Mouse (Mus musculus): ENCODE measurements around the gene Fuca1. TPM values are rescaled to one million over a fixed set of nuclear protein-coding genes. Genes with fewer than 3 reads are reported as not detected.

Fuca1 gene
- polyA plus RNA-seq, 1 experiment from 2014 or later, result 108 TPM

DNA sequence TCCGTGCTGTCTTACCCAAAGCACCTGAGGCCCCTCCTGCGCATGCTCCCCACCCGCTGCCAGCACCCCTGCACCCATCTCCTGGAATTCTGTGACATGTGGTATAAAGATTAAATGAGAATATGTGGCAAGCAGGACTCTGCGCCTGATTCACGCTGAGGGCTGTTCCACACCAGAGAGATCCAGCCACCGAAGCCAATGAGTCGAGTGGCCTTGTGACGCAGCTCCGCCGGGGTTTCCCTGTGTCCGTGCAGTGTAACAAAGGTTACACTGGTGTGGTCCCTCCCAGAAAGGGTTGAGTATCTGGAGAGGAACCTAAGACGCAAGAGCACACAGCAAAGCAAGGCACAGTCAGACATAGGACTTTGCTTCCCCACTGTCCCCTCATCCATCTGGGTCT lies 34.9 kb upstream of the Fuca1 start:
- ATAC-seq (replicated peaks; ENCODE audit: low FRiP score, low TSS enrichment, low read depth) (no peak), DNase-seq (ENCODE audit: low spot score) (peak; percentile 38)
- Histone ChIP-seq H3K27ac (ENCODE audit: low read depth) (no peak overlapping the region), H3K9ac (ENCODE audit: low read length) (no peak overlapping the region), H3K4me2 (ENCODE audit: low read length) (no peak overlapping the region), H3K4me1 (replicated peaks; ENCODE audit: control insufficient read depth, insufficient read depth, low read length) (0 out of 2 replicates have a peak, but pooled peaks cover 6% of the 10 kb centered on the region), H3K27me3 (replicated peaks; ENCODE audit: control insufficient read depth, insufficient read depth, low read length) (no peaks in the 10 kb centered on the region), H3K9me3 (ENCODE audit: control insufficient read depth, low read length) (no peaks in the 10 kb centered on the region), H3K36me3 (ENCODE audit: control insufficient read depth, insufficient read depth, low read length) (no peaks in the 10 kb centered on the region), H3K4me3 (ENCODE audit: low read depth, low read length) (no peak overlapping the region)
- WGBS, result 86% methylated on average over 12 of the region's 12 CpGs

DNA sequence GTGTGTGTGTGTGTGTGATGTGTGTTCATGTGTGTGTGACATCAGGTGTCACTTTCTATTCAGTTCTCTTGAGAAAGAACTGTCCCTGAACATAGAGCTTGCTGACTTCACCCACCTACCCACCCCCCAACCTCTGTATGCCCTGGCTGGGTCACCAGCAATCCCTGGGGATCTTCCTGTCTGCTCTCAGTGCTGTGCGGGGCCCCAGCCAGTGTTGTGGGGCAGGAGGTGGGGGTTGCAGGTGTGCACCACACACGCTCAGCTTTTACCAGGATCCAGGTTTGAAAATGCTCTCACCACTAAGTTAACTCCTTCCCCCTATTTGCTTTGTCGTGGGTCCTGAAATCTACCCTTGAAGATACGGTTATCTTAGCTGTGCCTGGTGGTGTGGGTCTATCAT lies 34.4 kb upstream of the Fuca1 start:
- Histone ChIP-seq H3K36me3 (ENCODE audit: control insufficient read depth, insufficient read depth, low read length) (no peaks in the 10 kb centered on the region), H3K4me3 (ENCODE audit: low read depth, low read length) (no peak overlapping the region), H3K27me3 (replicated peaks; ENCODE audit: control insufficient read depth, insufficient read depth, low read length) (no peaks in the 10 kb centered on the region), H3K9ac (ENCODE audit: low read length) (no peak overlapping the region), H3K4me2 (ENCODE audit: low read length) (no peak overlapping the region), H3K27ac (ENCODE audit: low read depth) (no peak overlapping the region), H3K9me3 (ENCODE audit: control insufficient read depth, low read length) (no peaks in the 10 kb centered on the region), H3K4me1 (replicated peaks; ENCODE audit: control insufficient read depth, insufficient read depth, low read length) (0 out of 2 replicates have a peak, but pooled peaks cover 6% of the 10 kb centered on the region)
- WGBS, result 87% methylated on average over 4 of the region's 4 CpGs
- ATAC-seq (replicated peaks; ENCODE audit: low FRiP score, low TSS enrichment, low read depth) (no peak), DNase-seq (ENCODE audit: low spot score) (no peak)

GRCm38 (mm10) chr4:135888448-135889057 lies 32.0 kb upstream of the Fuca1 start:
- no peak for ATAC-seq (replicated peaks; ENCODE audit: low FRiP score, low TSS enrichment, low read depth)
- no peak overlapping the region for H3K9ac ChIP-seq (ENCODE audit: low read length)
- H3K9me3 ChIP-seq (ENCODE audit: control insufficient read depth, low read length), result no peaks in the 10 kb centered on the region
- H3K27ac ChIP-seq (ENCODE audit: low read depth), result no peak overlapping the region
- 94% methylated on average over 24 of the region's 24 CpGs for WGBS
- no peak overlapping the region for H3K4me3 ChIP-seq (ENCODE audit: low read depth, low read length)
- no peak overlapping the region for H3K4me2 ChIP-seq (ENCODE audit: low read length)
- H3K27me3 ChIP-seq (replicated peaks; ENCODE audit: control insufficient read depth, insufficient read depth, low read length), result no peaks in the 10 kb centered on the region
- no peak for DNase-seq (ENCODE audit: low spot score)
- 0 out of 2 replicates have a peak, but pooled peaks cover 3% of the 10 kb centered on the region for H3K4me1 ChIP-seq (replicated peaks; ENCODE audit: control insufficient read depth, insufficient read depth, low read length)
- H3K36me3 ChIP-seq (ENCODE audit: control insufficient read depth, insufficient read depth, low read length), result no peaks in the 10 kb centered on the region

GRCm38 (mm10) chr4:135889146-135889883 lies 31.2 kb upstream of the Fuca1 start:
- no peak overlapping the region for H3K4me2 ChIP-seq (ENCODE audit: low read length)
- WGBS, result 79% methylated on average over 7 of the region's 7 CpGs
- DNase-seq (ENCODE audit: low spot score) (no peak), ATAC-seq (replicated peaks; ENCODE audit: low FRiP score, low TSS enrichment, low read depth) (no peak)
- H3K9ac ChIP-seq (ENCODE audit: low read length), result no peak overlapping the region
- H3K36me3 ChIP-seq (ENCODE audit: control insufficient read depth, insufficient read depth, low read length), result no peaks in the 10 kb centered on the region
- no peaks in the 10 kb centered on the region for H3K4me1 ChIP-seq (replicated peaks; ENCODE audit: control insufficient read depth, insufficient read depth, low read length)
- no peaks in the 10 kb centered on the region for H3K9me3 ChIP-seq (ENCODE audit: control insufficient read depth, low read length)
- no peak overlapping the region for H3K27ac ChIP-seq (ENCODE audit: low read depth)
- H3K4me3 ChIP-seq (ENCODE audit: low read depth, low read length), result no peak overlapping the region
- H3K27me3 ChIP-seq (replicated peaks; ENCODE audit: control insufficient read depth, insufficient read depth, low read length), result no peaks in the 10 kb centered on the region

DNA sequence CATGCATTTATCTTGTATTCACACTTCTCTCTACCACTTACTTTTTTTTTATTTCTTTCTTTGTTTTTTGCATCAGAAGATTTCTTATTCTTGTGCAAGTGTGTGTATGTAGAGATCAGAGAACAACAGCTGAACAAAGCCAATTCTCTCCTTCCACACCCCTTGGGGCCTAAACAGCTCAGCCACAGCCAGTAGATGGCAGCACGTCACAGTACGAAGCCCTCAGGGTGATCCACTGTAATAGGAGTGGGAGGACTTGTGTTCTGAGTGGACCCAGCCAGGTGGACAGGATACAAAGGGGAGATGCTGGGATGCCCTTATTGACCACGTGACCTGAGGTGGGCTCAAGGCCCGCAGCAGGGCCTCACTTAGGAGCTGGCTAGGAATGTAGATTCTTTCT lies 30.7 kb upstream of the Fuca1 start:
- H3K36me3 ChIP-seq (ENCODE audit: control insufficient read depth, insufficient read depth, low read length), result no peaks in the 10 kb centered on the region
- no peaks in the 10 kb centered on the region for H3K9me3 ChIP-seq (ENCODE audit: control insufficient read depth, low read length)
- H3K9ac ChIP-seq (ENCODE audit: low read length), result no peak overlapping the region
- H3K4me3 ChIP-seq (ENCODE audit: low read depth, low read length), result no peak overlapping the region
- WGBS, result 7% methylated on average over 4 of the region's 4 CpGs
- peak; percentile 82 for DNase-seq (ENCODE audit: low spot score)
- no peak overlapping the region for H3K4me2 ChIP-seq (ENCODE audit: low read length)
- peak; percentile 89 for ATAC-seq (replicated peaks; ENCODE audit: low FRiP score, low TSS enrichment, low read depth)
- H3K4me1 ChIP-seq (replicated peaks; ENCODE audit: control insufficient read depth, insufficient read depth, low read length), result no peaks in the 10 kb centered on the region
- no peaks in the 10 kb centered on the region for H3K27me3 ChIP-seq (replicated peaks; ENCODE audit: control insufficient read depth, insufficient read depth, low read length)
- H3K27ac ChIP-seq (ENCODE audit: low read depth), result no peak overlapping the region

GRCm38 (mm10) chr4:135891539-135891938 lies 29.0 kb upstream of the Fuca1 start:
- H3K4me1 ChIP-seq (replicated peaks; ENCODE audit: control insufficient read depth, insufficient read depth, low read length), result no peaks in the 10 kb centered on the region
- no peaks in the 10 kb centered on the region for H3K27me3 ChIP-seq (replicated peaks; ENCODE audit: control insufficient read depth, insufficient read depth, low read length)
- H3K9ac ChIP-seq (ENCODE audit: low read length), result no peak overlapping the region
- H3K4me3 ChIP-seq (ENCODE audit: low read depth, low read length), result no peak overlapping the region
- H3K4me2 ChIP-seq (ENCODE audit: low read length), result no peak overlapping the region
- H3K27ac ChIP-seq (ENCODE audit: low read depth), result no peak overlapping the region
- H3K9me3 ChIP-seq (ENCODE audit: control insufficient read depth, low read length), result no peaks in the 10 kb centered on the region
- no peak for ATAC-seq (replicated peaks; ENCODE audit: low FRiP score, low TSS enrichment, low read depth)
- 88% methylated on average over 2 of the region's 2 CpGs for WGBS
- H3K36me3 ChIP-seq (ENCODE audit: control insufficient read depth, insufficient read depth, low read length), result no peaks in the 10 kb centered on the region
- DNase-seq (ENCODE audit: low spot score), result no peak

DNA sequence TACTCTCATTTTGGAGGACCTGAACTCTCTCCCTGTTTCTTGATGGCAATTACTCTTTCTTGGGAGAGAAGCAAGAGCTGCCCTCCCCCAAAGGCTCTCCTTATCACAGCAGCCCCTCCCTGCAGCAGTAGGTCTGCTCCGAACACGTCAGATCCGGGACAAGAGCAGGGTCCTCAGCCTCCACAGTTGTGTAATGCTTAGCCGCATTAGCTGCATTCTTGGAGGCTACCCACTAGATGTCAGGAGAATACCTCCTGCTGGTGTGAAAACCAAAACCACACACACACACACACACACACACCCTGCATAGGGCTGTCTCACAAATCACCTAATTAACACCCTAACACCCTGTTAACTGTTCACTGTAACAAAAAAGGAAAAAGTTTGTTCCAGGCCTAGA lies 27.7 kb upstream of the Fuca1 start:
- no peak for DNase-seq (ENCODE audit: low spot score)
- WGBS, result 49% methylated on average over 4 of the region's 4 CpGs

DNA sequence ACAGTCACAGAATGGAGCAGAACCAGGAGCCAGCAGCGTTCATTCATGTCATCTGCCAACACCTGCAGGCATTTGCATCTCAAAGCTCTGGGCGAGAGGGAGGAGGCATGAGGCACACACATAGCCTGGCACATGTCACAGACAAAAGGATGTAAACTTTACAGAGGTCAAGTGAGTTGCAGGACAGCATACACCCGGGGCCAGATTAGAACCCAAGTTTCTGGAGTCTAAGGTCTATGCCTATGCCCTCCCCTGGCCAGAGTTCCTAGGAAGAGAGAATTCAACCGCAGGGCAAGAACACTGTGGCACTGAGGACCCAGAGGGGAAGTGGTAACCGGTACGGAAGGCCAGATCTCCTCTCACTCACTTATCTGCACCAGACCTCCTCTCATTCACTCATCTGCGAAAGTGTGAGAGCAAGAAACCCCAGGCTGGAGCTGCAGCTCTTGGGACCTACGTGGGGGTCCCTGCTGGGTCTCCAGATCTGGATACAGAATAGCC lies 25.4 kb upstream of the Fuca1 start, which contains the start of gene Cnr2:
Gene Cnr2, plus strand, starts transcription at position 324 of the 501 bp plus-strand sequence.
- no peaks in the 10 kb centered on the region for H3K4me1 ChIP-seq (replicated peaks; ENCODE audit: control insufficient read depth, insufficient read depth, low read length)
- H3K27me3 ChIP-seq (replicated peaks; ENCODE audit: control insufficient read depth, insufficient read depth, low read length), result no peaks in the 10 kb centered on the region
- 46% methylated on average over 8 of the region's 8 CpGs for WGBS
- DNase-seq (ENCODE audit: low spot score) (no peak), ATAC-seq (replicated peaks; ENCODE audit: low FRiP score, low TSS enrichment, low read depth) (no peak)
- no peak within 1 kb of the TSS for H3K4me3 ChIP-seq (ENCODE audit: low read depth, low read length)
- no peak within 1 kb of the TSS for H3K9ac ChIP-seq (ENCODE audit: low read length)
- no peaks in the 10 kb centered on the region for H3K36me3 ChIP-seq (ENCODE audit: control insufficient read depth, insufficient read depth, low read length)
- H3K4me2 ChIP-seq (ENCODE audit: low read length), result no peak within 1 kb of the TSS
- H3K9me3 ChIP-seq (ENCODE audit: control insufficient read depth, low read length), result no peaks in the 10 kb centered on the region
- H3K27ac ChIP-seq (ENCODE audit: low read depth), result no peak within 1 kb of the TSS

More for the DNA sequence above, 27.7 kb upstream of the Fuca1 start:
- H3K4me3 ChIP-seq (ENCODE audit: low read depth, low read length), result no peak overlapping the region
- no peak for ATAC-seq (replicated peaks; ENCODE audit: low FRiP score, low TSS enrichment, low read depth)
- H3K36me3 ChIP-seq (ENCODE audit: control insufficient read depth, insufficient read depth, low read length), result no peaks in the 10 kb centered on the region
- H3K9ac ChIP-seq (ENCODE audit: low read length), result no peak overlapping the region
- H3K9me3 ChIP-seq (ENCODE audit: control insufficient read depth, low read length), result no peaks in the 10 kb centered on the region
- H3K27me3 ChIP-seq (replicated peaks; ENCODE audit: control insufficient read depth, insufficient read depth, low read length), result no peaks in the 10 kb centered on the region
- no peak overlapping the region for H3K4me2 ChIP-seq (ENCODE audit: low read length)
- H3K27ac ChIP-seq (ENCODE audit: low read depth), result no peak overlapping the region
- H3K4me1 ChIP-seq (replicated peaks; ENCODE audit: control insufficient read depth, insufficient read depth, low read length), result no peaks in the 10 kb centered on the region

Data from intestine, embryonic 14.5 days (tissue).